Mouse (Mus musculus) liver, adult 2 months (tissue): ENCODE measurements around the gene Cngb1. TPM values are rescaled to one million over a fixed set of nuclear protein-coding genes. Genes with fewer than 3 reads are reported as not detected.

ENCODE experiments used
- DNase-seq: peaks from one replicate; pipeline ENCODE4 v3.0.0-alpha.2; 2011; ENCODE audit warnings: low read depth, low spot score; ENCODE audit errors: extremely low read depth
- H3K27ac ChIP-seq: fragments of 200-500 bp; replicated peaks from 2 replicates; pipeline ENCODE4 v1.5.1; 2012; ENCODE audit warnings: low read depth, mild to moderate bottlenecking, control low read depth, inconsistent platforms, low read length; ENCODE audit not compliant: insufficient read depth
- H3K27me3 ChIP-seq: fragments of 200-500 bp; 2 replicates; pipeline ENCODE4 v1.6.1; 2012; ENCODE audit warnings: mild to moderate bottlenecking, moderate library complexity, low read length, inconsistent platforms; ENCODE audit not compliant: control insufficient read depth, insufficient read depth
- H3K36me3 ChIP-seq: fragments of 200-500 bp; 2 replicates; pipeline ENCODE4 v1.6.1; 2012; ENCODE audit warnings: low read length, inconsistent platforms; ENCODE audit not compliant: control insufficient read depth, insufficient read depth
- H3K4me1 ChIP-seq: fragments of 200-500 bp; 2 replicates; pipeline ENCODE4 v1.6.1; 2011; ENCODE audit warnings: low read length; ENCODE audit not compliant: control insufficient read depth, insufficient read depth
- H3K4me3 ChIP-seq: fragments of 200-500 bp; 2 replicates; pipeline ENCODE4 v1.5.1; 2011; ENCODE audit warnings: low read depth, mild to moderate bottlenecking, control low read depth, low read length, moderate library complexity; ENCODE audit not compliant: insufficient read depth
- H3K79me2 ChIP-seq: fragments of 200-500 bp; 2 replicates; pipeline ENCODE4 v1.6.1; 2012; ENCODE audit warnings: inconsistent platforms, mild to moderate bottlenecking, low read length, moderate library complexity; ENCODE audit not compliant: control insufficient read depth, insufficient read depth
- H3K9ac ChIP-seq: fragments of 200-500 bp; 2 replicates; pipeline ENCODE4 v1.6.1; 2012; ENCODE audit warnings: low read depth, mild to moderate bottlenecking, control low read depth, inconsistent platforms, low read length
- CTCF ChIP-seq: fragments of 200-500 bp; IDR thresholded peaks from 2 replicates; pipeline ENCODE4 v1.5.1; 2011; ENCODE audit warnings: low read depth, low read length, control low read depth
- POLR2A ChIP-seq: fragments of 200-500 bp; IDR thresholded peaks from 2 replicates; pipeline ENCODE4 v1.6.1; 2011; ENCODE audit warnings: low read length, control low read depth; ENCODE audit not compliant: insufficient read depth; ENCODE audit errors: extremely low read depth
- WGBS: fragments of 180-500 bp; shearing (Covaris S2); methylation state at CpG from one replicate; pipeline ENCODE4 v1.1.7; 2018; 5-methylcytosine and 5-hydroxymethylcytosine counted together
- polyA plus RNA-seq: library from polyadenylated mRNA; depleted of rRNA; stranded (reverse); fragments of >200 nt; gene quantifications from 2 replicates; pipeline ENCODE4 v1.2.3, GENCODE M21; 2012
- total RNA-seq: library from RNA; depleted of rRNA; stranded (reverse); fragments of >200 nt; gene quantifications from 2 replicates; pipeline ENCODE4 v1.2.3, GENCODE M21; 2014

The Cngb1 gene
- total and polyA plus RNA-seq, 2 experiments: under 0.01 to 0.39 TPM

GRCm38 (mm10) chr8:95336363-95336762, 30.0 kb upstream of the Cngb1 start:
- peaks cover 15% of the 10 kb centered on the region for H3K36me3 ChIP-seq
- 0 out of 2 replicates have a peak, but pooled peaks cover 7% of the 10 kb centered on the region for H3K79me2 ChIP-seq
- no peak overlapping the region for H3K27ac ChIP-seq
- no peak overlapping the region for H3K9ac ChIP-seq
- peaks cover 9% of the 10 kb centered on the region for H3K4me1 ChIP-seq
- no peak overlapping the region for H3K4me3 ChIP-seq
- no peak for TF ChIP-seq CTCF
- no peak for TF ChIP-seq POLR2A
- no peak for DNase-seq
- H3K27me3 ChIP-seq: no peaks in the 10 kb centered on the region

DNA sequence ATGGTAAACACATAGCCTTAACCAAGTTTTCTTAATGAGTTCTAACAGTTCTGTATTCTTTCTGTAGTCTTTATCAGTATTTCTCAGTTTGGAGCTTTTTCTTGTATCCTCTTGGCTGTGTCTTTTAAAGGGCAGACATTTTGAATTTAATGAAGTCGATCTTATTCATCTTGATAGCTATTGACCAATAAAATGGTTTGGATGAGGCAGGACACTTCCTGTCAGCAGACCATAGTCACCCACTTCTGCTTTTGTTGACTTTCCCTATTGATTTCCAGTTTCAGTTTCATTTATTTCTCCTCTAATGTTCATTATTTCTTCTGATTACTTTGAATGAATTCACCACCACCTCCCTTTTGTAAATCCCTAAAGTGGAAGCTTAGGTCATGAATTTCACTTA, 29.3 kb upstream of the Cngb1 start:
- H3K4me1 ChIP-seq: peaks cover 12% of the 10 kb centered on the region
- H3K27me3 ChIP-seq: no peaks in the 10 kb centered on the region
- no peak overlapping the region for H3K27ac ChIP-seq
- no peak overlapping the region for H3K4me3 ChIP-seq
- WGBS: 26% methylated on average over 1 of the region's 1 CpGs
- no peak for TF ChIP-seq POLR2A
- no peak for TF ChIP-seq CTCF
- H3K36me3 ChIP-seq: peaks cover 15% of the 10 kb centered on the region
- no peak overlapping the region for H3K9ac ChIP-seq
- peaks cover 7% of the 10 kb centered on the region; the same call in 1 of the 2 replicates for H3K79me2 ChIP-seq
- peak; percentile 72 for DNase-seq

- peak overlapping the region; percentile 92 for H3K4me3 ChIP-seq
- DNase-seq: peak; percentile 24
- peak overlapping the region; percentile 92 for H3K9ac ChIP-seq
- H3K79me2 ChIP-seq: peaks cover 23% of the 10 kb centered on the region; the same call in 1 of the 2 replicates
- H3K36me3 ChIP-seq: peaks cover 11% of the 10 kb centered on the region
- 7% methylated on average over 21 of the region's 21 CpGs for WGBS
- H3K4me1 ChIP-seq: peaks cover 13% of the 10 kb centered on the region
- H3K27ac ChIP-seq: peak overlapping the region; percentile 99
- no peaks in the 10 kb centered on the region for H3K27me3 ChIP-seq
- TF ChIP-seq CTCF: no peak
- no peak for TF ChIP-seq POLR2A
These were observed 26.2 kb upstream of the Cngb1 start for GRCm38 (mm10) chr8:95332437-95333199.

GRCm38 (mm10) chr8:95331720-95332436, 25.5 kb upstream of the Cngb1 start, which contains the start of the genes Zfp319 and Usb1:
Gene Zfp319 (minus strand): TSS chr8:95331950.
Gene Usb1 (plus strand): TSS chr8:95332284.
- Histone ChIP-seq H3K9ac (peak within 1 kb of the TSS; percentile 95), H3K36me3 (peaks cover 8% of the 10 kb centered on the region), H3K79me2 (peaks cover 26% of the 10 kb centered on the region; the same call in 1 of the 2 replicates), H3K27me3 (no peaks in the 10 kb centered on the region), H3K4me3 (peak within 1 kb of the TSS; percentile 92), H3K27ac (peak within 1 kb of the TSS; percentile 99), H3K4me1 (peaks cover 13% of the 10 kb centered on the region)
- under 1% methylated on average over 73 of the region's 80 CpGs for WGBS
- peak; percentile 69 for TF ChIP-seq CTCF
- TF ChIP-seq POLR2A: peak; percentile 87
- DNase-seq: peak; percentile 70

- Histone ChIP-seq H3K27ac (peak overlapping the region; percentile 77), H3K79me2 (peaks cover 26% of the 10 kb centered on the region; the same call in 1 of the 2 replicates), H3K9ac (peak overlapping the region; percentile 95), H3K36me3 (peaks cover 8% of the 10 kb centered on the region), H3K27me3 (no peaks in the 10 kb centered on the region), H3K4me1 (peaks cover 13% of the 10 kb centered on the region), H3K4me3 (peak overlapping the region; percentile 92)
- no peak for DNase-seq
- WGBS: under 1% methylated on average over 38 of the region's 38 CpGs
- TF ChIP-seq POLR2A: no peak
These were observed 24.9 kb upstream of the Cngb1 start for GRCm38 (mm10) chr8:95331156-95331719.
